Mouse (Mus musculus) E14TG2a.4 (cell line): Measurements from ENCODE around the gene Cox20.

Source experiments
- CTCF ChIP-seq: conservative IDR thresholded peaks from 2 replicates; pipeline ENCODE4 v1.5.1; 2014; ENCODE audit warnings: low read length
- NANOG ChIP-seq: IDR thresholded peaks from 2 replicates; pipeline ENCODE4 v1.6.1; 2014; ENCODE audit warnings: borderline replicate concordance, low read length, mixed read lengths

- no peak for TF ChIP-seq CTCF
- TF ChIP-seq NANOG = no peak
These were observed 21.3 kb downstream of the Cox20 start for GRCm38 (mm10) chr1:178340213-178340612.
